Mouse (Mus musculus): ENCODE measurements at regions not wholly inside any gene's neighbourhood (a gene's known extent, or its start where the extent isn't known, plus 50 kb on each side); places are given as distances from the start of the nearest gene placed in this dataset.

DNA sequence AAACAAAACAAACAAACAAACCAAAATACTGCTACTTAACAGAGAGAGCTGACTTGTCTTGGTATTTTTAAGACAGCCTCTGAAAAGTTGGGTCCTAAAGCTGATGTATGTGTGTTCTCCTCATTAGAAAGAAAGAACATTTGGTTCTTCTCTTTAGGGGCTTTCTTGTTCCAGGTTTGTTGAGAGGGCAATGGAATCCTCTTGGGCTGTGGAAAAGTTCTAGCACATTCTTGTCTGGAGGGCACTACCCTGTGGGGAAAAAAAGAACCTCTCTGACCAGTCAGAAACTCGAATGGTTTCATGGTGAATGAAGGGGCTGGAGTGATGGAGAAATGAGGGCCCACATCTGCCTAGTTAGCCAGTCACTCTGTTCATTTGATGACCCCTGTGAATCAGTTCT is 1874.5 kb upstream of the Lrrc6 start:
- no peak for ATAC-seq (ENCODE audit: low TSS enrichment)

DNA sequence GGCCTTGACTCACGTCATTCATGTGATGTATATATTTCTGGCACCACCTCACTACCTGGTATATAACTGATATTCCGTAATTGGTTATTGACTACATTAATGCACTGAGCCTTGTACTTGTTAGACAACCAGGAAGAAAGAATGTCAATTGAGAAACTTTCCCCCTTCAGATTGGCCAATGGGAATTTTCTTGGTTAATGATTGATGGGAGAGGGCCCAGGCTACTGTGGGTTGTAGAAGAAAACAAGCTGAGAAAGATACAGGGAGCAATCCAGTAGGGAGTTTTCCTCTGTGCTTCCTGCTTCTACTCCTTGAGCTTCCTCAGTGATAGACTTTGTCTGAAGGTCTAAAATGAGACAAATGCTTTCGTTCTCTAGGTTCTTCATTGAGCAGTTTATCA is 1866.1 kb upstream of the Lrrc6 start:
- no peak for ATAC-seq (ENCODE audit: low TSS enrichment)

DNA sequence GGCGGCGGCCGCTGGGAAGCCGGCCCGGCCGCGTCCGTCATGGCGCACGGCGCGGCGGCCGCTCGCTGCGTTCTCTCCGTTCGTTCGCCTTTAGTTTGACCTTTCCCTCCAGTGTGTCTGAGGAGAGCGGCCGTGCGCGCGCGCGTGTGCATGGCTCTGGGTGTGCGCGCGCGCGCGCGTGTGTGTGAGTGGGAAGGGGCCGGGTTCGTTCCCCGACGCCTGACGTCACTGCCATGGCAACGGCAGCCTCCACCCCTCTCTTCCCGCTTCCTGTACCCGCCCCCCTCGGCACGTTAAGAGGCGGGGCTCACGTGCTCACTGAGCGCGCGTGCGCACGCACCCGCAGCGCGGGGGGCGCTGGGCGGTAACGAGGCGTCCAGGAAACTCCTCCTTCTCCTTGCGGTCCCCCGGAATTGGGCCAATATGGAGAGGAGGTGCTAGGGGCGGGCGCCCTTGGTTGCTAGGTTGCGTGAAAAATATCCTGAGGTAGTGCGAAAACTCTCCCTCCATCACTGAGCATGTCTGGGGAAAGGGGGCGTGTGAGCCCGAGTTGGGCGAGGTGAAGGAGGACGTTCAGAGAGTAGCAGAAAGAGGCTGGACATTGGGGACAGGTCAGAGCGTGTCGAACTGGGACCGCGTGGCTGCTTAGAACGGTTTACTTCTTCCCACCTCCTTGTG is 1862.5 kb upstream of the Lrrc6 start:
- peak; percentile 95 for ATAC-seq (ENCODE audit: low TSS enrichment)

DNA sequence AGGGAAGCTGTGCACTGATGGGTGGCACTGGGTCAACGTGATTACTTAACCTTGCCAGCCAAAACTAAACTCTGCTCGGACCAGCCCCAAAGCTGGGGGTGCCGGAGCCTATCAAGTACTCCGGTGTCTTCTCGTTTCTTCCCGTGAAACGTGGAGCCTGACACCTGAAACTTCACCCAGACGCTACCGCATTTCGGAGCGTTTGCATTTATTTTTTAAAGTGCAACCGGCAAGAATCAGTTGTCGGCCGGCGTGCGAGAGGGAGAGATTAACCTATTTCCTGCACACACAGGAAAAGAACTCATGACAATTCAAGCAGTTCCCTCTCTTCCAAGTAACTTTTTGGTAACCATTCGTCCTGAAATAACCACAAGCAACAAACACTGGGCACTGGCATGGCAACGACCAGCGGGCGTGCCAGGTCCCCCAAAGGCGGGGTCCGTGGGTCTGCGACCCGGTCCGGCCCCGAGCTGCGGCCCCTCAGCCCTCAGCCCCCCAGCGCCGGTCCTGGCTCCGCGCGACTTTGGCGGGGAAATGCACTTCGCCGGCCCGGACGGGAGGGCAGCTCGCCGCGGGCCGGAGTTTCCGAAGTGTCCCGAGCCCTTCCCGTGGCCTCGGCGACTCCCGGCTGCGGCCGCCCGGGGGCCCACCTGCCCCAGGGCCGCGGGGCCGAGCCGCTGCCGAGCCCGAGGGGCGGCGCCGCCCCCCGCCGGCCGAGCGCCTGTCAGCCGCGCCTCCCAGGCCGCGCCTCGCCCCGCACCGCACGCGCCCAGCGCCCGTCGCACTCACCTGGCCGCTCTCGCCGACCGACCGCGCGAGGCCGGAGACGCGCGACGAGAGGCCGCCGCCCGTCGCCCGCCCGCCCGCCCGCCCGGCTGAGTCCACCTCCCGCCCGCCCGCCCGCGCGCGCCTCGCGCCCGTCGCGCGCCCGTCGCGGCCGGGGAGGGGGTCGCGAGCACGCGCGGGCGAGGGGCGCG is 1861.7 kb upstream of the Lrrc6 start:
- peak; percentile 3; the same call in 1 of the 2 replicates for ATAC-seq (ENCODE audit: low TSS enrichment)

DNA sequence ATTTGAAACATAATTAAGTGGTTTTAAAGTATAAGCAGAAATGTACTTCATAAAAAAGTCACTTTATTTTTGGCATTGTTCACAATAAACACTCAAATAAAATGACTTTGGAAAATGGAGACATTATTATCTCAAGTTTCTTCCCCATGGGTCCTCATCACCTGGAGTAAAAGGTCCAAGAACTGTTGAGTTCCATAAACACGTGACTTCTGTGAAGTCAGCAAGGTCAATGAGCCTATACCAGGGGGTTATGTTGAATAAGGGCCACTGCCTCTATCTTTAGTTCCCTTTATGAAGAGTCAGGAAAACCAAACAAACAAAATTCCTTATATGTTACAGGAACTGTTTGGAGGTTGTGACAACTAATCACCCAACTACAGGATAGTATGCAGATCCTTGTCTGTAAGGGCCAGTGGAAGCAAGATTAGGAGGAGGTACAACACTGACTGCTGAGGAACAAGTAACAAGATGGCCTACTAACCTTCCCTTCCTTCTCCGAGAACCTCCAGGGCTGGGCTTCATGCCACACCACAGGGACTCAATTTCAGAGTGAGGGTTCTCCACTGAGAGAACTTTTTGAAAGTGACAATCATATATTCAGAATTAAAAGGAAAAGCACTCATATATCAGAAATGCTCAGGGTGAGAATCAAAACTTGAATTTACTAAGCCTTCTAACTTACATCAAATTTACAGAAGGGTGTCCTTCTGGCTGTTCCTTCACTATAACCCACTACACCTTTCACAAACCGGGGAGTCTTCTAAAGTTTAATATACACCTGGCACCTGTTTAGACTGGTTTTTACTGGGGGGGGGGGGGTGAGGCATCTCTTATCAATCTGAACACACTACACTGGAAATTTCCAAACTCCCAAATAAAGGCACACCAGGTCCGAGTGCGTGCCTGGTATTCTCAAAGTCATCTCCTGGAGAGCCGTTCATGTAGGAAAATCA is 1860.5 kb upstream of the Lrrc6 start:
- ATAC-seq (ENCODE audit: low TSS enrichment) = no peak

DNA sequence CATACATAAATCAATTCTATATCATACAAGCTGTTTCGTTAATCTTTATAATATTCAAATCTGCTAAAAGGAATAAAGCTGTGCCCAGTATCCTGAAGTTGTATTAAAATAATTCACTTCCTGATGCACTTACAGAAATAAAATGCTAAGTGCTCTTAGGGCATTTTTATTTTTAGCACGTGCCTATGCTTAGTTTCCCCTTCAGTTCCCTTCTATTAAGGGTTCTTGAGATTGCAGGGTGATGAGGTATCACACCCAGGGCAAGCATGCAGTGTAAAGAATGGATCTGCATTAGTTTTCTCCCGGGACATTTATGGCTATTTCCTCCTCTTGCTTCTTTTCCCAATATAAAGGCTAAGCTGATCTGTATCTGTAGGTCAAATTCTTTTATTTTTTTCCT is 1858.8 kb upstream of the Lrrc6 start:
- no peak for ATAC-seq (ENCODE audit: low TSS enrichment)

DNA sequence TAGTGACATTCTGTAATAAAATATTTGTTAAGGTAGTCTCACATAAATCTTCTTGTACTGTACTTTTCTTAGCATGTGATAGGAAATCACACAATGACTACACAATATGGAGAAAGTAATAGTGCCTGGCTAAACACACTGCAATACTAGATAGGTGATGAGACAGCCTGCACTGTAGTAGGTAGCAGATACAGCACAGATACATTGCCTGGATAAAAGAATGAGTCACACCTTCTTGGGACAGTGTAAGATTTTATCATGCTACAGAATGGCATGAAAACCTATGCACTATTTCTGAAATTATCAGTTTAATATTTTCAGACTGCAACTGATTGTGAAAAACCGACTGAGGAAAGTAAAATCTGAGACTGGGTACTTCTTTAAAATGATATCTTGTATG is 1855.2 kb upstream of the Lrrc6 start:
- ATAC-seq (ENCODE audit: low TSS enrichment) = no peak

DNA sequence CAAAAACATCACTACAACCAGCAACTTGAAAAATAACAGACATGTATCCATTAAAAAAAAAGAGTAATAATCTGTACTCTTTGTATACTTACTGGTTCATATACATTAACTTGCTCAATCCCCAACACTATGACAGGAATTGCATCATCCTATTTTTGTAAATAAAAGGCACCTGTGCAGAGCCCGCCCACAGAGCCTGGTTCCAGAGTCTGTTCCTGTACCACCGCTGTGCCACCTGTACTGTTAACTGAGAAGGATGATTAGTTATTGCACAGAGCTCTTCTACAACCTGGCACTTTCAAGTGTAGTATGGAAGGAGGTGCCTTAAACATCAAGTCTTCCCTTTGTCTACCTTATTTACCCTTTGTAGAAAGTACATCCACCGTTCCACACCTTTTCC is 1843.9 kb upstream of the Lrrc6 start:
- ATAC-seq (ENCODE audit: low TSS enrichment) = no peak

DNA sequence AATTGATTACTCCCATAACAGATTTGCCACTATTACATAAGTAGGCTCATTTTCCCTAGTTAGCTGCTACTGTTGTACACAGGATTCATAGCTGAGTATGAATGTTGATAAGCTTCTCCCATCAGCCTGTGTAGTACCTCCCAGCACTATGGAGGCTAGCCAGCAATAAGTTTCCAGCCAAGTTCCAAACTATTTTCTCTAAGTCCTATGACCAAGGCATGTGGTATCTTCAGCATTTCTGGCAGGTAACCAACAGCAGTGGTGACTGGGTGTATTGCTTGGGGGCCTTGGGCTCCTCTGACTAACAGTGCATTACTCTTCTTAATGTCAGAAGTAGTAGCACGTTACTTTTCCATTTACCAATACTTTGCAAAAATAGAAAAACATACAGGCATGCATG is 1841.8 kb upstream of the Lrrc6 start:
- ATAC-seq (ENCODE audit: low TSS enrichment) = no peak

DNA sequence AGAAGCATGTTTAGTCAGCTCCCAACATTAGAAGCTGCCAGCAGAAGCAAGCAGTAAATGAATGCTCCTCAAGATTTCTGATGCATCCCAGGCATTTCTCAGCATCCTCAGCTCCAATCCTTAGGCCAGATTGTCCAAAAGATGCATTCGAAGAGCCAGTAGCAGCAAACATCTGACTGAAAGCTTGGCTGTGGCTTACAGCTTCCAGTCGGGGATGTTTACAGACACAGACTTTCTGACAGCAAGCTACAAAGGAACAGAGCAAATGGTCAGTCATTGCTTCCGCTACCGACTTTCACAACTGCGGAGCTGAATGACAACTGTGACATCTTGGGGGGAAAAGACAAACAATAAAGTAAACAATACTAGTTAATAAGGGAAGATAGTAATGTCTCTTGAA is 1840.3 kb upstream of the Lrrc6 start:
- ATAC-seq (ENCODE audit: low TSS enrichment) = no peak

DNA sequence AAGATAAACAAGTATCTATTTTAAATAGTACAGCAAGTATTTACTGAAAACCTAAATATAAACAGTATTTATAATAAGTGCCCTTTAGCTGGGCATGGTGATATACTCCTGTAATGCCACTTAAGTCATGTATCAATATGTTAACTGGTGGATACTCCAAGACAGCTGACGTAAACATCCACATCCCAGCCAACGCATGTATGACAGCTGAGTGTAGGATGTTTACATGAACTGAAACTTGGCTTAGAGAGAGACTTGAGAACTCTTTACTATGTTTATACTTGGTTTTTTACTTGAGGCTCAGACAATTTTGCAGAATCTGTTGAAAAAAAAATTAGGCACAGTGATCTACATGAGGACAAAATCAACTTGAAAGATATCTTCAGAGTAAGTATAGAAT is 1836.6 kb upstream of the Lrrc6 start:
- peak; percentile 74 for ATAC-seq (ENCODE audit: low TSS enrichment)

DNA sequence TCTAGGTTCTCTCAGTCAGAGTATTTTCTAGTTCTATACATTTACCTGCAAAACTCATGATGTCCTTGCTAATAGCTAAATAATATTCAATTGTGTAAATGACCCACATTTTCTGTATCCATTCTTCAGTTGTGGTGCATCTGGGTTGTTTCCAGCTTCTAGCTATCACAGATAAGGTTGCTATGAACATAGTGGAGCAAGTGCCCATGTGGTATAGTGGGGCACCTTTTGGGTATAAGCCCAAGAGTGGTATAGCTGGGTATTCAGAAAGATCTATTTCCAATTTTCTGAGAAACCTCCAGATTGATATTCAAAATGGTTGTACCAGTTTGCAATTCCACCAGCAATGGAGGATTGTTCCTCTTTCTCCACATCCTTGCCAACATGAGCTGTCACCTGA is 1835.1 kb upstream of the Lrrc6 start:
- ATAC-seq (ENCODE audit: low TSS enrichment) = no peak

DNA sequence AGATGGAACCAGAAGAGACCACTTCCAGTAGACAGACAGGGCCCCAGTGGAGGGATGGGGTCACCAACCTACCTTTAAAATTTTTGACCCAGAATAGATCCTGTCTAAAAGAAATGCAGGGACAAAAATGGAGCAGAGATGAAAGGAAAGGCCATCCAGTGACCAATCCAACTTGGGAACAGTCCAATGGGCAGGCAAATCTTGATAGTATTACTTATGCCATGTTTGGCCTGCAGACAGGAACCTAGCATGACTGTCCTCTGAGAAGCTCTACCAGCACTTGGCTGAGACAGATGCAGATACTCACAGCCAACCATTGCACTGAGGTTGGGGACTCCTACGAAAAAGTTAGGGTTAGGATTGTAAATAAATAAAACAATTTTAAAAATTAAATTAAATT is 1815.4 kb upstream of the Lrrc6 start:
- no peak for ATAC-seq (ENCODE audit: low TSS enrichment)

Measured in frontal cortex, adult (tissue).